Mouse (Mus musculus) central nervous system, embryonic 18 days (tissue): ENCODE results near the gene Stat2. TPM values are rescaled to one million over a fixed set of nuclear protein-coding genes. Genes with fewer than 3 reads are reported as not detected.

ENCODE experiments used
- polyA plus RNA-seq: library from polyadenylated mRNA; depleted of rRNA; stranded (reverse); fragments of >200 nt; gene quantifications from 2 replicates; pipeline ENCODE4 v1.2.3, GENCODE M21; 2012; rRNA removed

Stat2 gene
- polyA plus RNA-seq = 33.4 and 33.7 TPM in 2 replicates

GRCm38 (mm10) chr10:128270287-128270841 lies at the start of gene Stat2:
Stat2 (plus strand) TSS chr10:128270559.

GRCm38 (mm10) chr10:128225538-128225937 lies 44.8 kb upstream of the Stat2 start, which contains the start of gene Mip:
Mip (plus strand) TSS chr10:128225838.

GRCm38 (mm10) chr10:128231697-128232419 lies 38.5 kb upstream of the Stat2 start, which contains the start of gene Timeless:
Timeless (plus strand) TSS chr10:128232065.

GRCm38 (mm10) chr10:128253677-128254255 lies 16.6 kb upstream of the Stat2 start, which contains the start of gene Apon:
Apon (plus strand) TSS chr10:128254096.

GRCm38 (mm10) chr10:128268371-128268770 lies 2.0 kb upstream of the Stat2 start, which contains the start of gene Apof:
Apof (plus strand) TSS chr10:128268671.

GRCm38 (mm10) chr10:128298702-128299171 lies 28.4 kb downstream of the Stat2 start, which contains the start of gene Il23a:
Il23a (minus strand) TSS chr10:128298752.

GRCm38 (mm10) chr10:128303126-128304021 lies 33.0 kb downstream of the Stat2 start, which contains the start of gene Pan2:
Pan2 (plus strand) TSS chr10:128303335.

GRCm38 (mm10) chr10:128322141-128323108 lies 52.1 kb downstream of the Stat2 start, which contains the start of gene Cnpy2:
Cnpy2 (plus strand) TSS chr10:128322459.

GRCm38 (mm10) chr10:128337306-128338181 lies 67.2 kb downstream of the Stat2 start, which contains the start of gene Cs:
Cs (plus strand) TSS chr10:128337734.

Other genes with a start within 250 kb of the Stat2 start
- gene Naca, start 235.0 kb upstream of the Stat2 start, polyA plus RNA-seq = 338 and 351 TPM in 2 replicates
- 78.8 and 81.9 TPM in 2 replicates for gene Ptges3, start 211.6 kb upstream of the Stat2 start, polyA plus RNA-seq
- gene Atp5b, start 187.3 kb upstream of the Stat2 start, polyA plus RNA-seq = 1,417 and 1,472 TPM in 2 replicates
- gene Baz2a, start 179.0 kb upstream of the Stat2 start, polyA plus RNA-seq = 23.7 and 23.9 TPM in 2 replicates
- 15.2 and 16.2 TPM in 2 replicates for gene Rbms2, start 90.3 kb upstream of the Stat2 start, polyA plus RNA-seq
- gene Gls2, start 76.1 kb upstream of the Stat2 start, polyA plus RNA-seq = 4.4 and 4.9 TPM in 2 replicates
- gene Spryd4, start 58.8 kb upstream of the Stat2 start, polyA plus RNA-seq = 13.7 and 13.9 TPM in 2 replicates
- 0.05 and 0.11 TPM in 2 replicates for gene Mip, start 44.7 kb upstream of the Stat2 start, polyA plus RNA-seq
- 8.5 and 8.8 TPM in 2 replicates for gene Timeless, start 38.5 kb upstream of the Stat2 start, polyA plus RNA-seq
- 0.12 TPM in 2 replicates for gene Apon, start 16.5 kb upstream of the Stat2 start, polyA plus RNA-seq
- gene Apof, start 1.9 kb upstream of the Stat2 start, polyA plus RNA-seq = 0.12 and 0.17 TPM in 2 replicates
- gene Il23a, start 28.2 kb downstream of the Stat2 start, polyA plus RNA-seq = 0.12 and 0.13 TPM in 2 replicates
- 30.4 and 30.5 TPM in 2 replicates for gene Pan2, start 32.8 kb downstream of the Stat2 start, polyA plus RNA-seq
- 88.9 and 96.2 TPM in 2 replicates for gene Cnpy2, start 51.9 kb downstream of the Stat2 start, polyA plus RNA-seq
- 197 and 201 TPM in 2 replicates for gene Cs, start 67.2 kb downstream of the Stat2 start, polyA plus RNA-seq
- 86.2 and 87.5 TPM in 2 replicates for gene Coq10a, start 98.4 kb downstream of the Stat2 start, polyA plus RNA-seq
- 41.2 and 46.4 TPM in 2 replicates for gene Ankrd52, start 106.6 kb downstream of the Stat2 start, polyA plus RNA-seq
- gene Slc39a5, start 130.7 kb downstream of the Stat2 start, polyA plus RNA-seq = 0.53 and 0.54 TPM in 2 replicates
- gene Nabp2, start 140.9 kb downstream of the Stat2 start, polyA plus RNA-seq = 95.9 and 102 TPM in 2 replicates
- gene Rnf41, start 141.1 kb downstream of the Stat2 start, polyA plus RNA-seq = 84.4 and 89.6 TPM in 2 replicates
- 299 and 327 TPM in 2 replicates for gene Smarcc2, start 188.7 kb downstream of the Stat2 start, polyA plus RNA-seq
- 1,229 and 1,412 TPM in 2 replicates for gene Myl6, start 223.6 kb downstream of the Stat2 start, polyA plus RNA-seq
- gene Myl6b, start 228.1 kb downstream of the Stat2 start, polyA plus RNA-seq = 50.3 and 54.8 TPM in 2 replicates